Mouse (Mus musculus) forebrain, embryonic 14.5 days (tissue): Measurements from ENCODE around the gene Sdr42e1. TPM values are rescaled to one million over a fixed set of nuclear protein-coding genes. Genes with fewer than 3 reads are reported as not detected.

ENCODE experiments used
- ATAC-seq: fragments of 200-750 bp; cut with Nextera tagmentation; 2 replicates; pipeline ENCODE4 v1.8.0; 2017; ENCODE audit warnings: mild to moderate bottlenecking, moderate library complexity
- DNase-seq: peaks from one replicate; pipeline ENCODE4 v3.0.0-alpha.2; 2015; ENCODE audit warnings: low spot score
- H3K27ac ChIP-seq: fragments of 300-500 bp; sonication (generic); 2 replicates; pipeline ENCODE4 v1.5.1; 2014; ENCODE audit warnings: low read depth, mild to moderate bottlenecking, control low read depth, low read length, moderate library complexity
- H3K27me3 ChIP-seq: fragments of 300-500 bp; sonication (generic); replicated peaks from 2 replicates; pipeline ENCODE4 v1.6.1; 2014; ENCODE audit warnings: low read length, control low read depth, mixed read lengths; ENCODE audit not compliant: control insufficient read depth, insufficient read depth
- H3K36me3 ChIP-seq: fragments of 300-500 bp; sonication (generic); 2 replicates; pipeline ENCODE4 v1.6.1; 2014; ENCODE audit warnings: low read length, control low read depth; ENCODE audit not compliant: control insufficient read depth, insufficient read depth
- H3K4me1 ChIP-seq: fragments of 300-500 bp; sonication (generic); 2 replicates; pipeline ENCODE4 v1.6.1; 2014; ENCODE audit warnings: antibody characterized with exemption, low read length, control low read depth; ENCODE audit not compliant: control insufficient read depth, insufficient read depth
- H3K4me2 ChIP-seq: fragments of 300-500 bp; sonication (generic); 2 replicates; pipeline ENCODE4 v1.6.1; 2014; ENCODE audit warnings: mild to moderate bottlenecking, control low read depth, low read length
- H3K4me3 ChIP-seq: fragments of 300-500 bp; sonication (generic); 2 replicates; pipeline ENCODE4 v1.5.1; 2014; ENCODE audit warnings: low read depth, low read length, control low read depth
- H3K9ac ChIP-seq: fragments of 300-500 bp; sonication (generic); 2 replicates; pipeline ENCODE4 v1.6.1; 2014; ENCODE audit warnings: mild to moderate bottlenecking, low read length, control low read depth, moderate library complexity
- H3K9me3 ChIP-seq: fragments of 300-500 bp; sonication (generic); replicated peaks from 2 replicates; pipeline ENCODE4 v1.6.1; 2016; ENCODE audit warnings: low read length, control low read depth, mixed read lengths; ENCODE audit not compliant: control insufficient read depth
- WGBS: fragments of 180-500 bp; shearing (Covaris S2); extraction: QIAGEN DNeasy Blood & Tissue Kit; methylation state at CpG from one replicate; pipeline ENCODE4 v1.1.7; 2014; 5-methylcytosine and 5-hydroxymethylcytosine counted together
- polyA plus RNA-seq: library from polyadenylated mRNA; unstranded; fragments of >200 nt; fragmentation: Nextera tagmentation; extraction: Ambion mirVana; gene quantifications from 2 replicates; pipeline ENCODE4 v1.2.1, GENCODE M21; 2014

Sdr42e1 gene
- polyA plus RNA-seq, 1 experiment from 2014 or later = 0.75 TPM

- H3K27me3 ChIP-seq = no peaks in the 10 kb centered on the region
- H3K27ac ChIP-seq = no peak overlapping the region
- peak; percentile 84 for DNase-seq
- WGBS = 66% methylated on average over 2 of the region's 2 CpGs
- H3K4me1 ChIP-seq = no peaks in the 10 kb centered on the region
- H3K9me3 ChIP-seq = 0 out of 2 replicates have a peak, but pooled peaks cover 2% of the 10 kb centered on the region
- no peak overlapping the region for H3K4me2 ChIP-seq
- no peak overlapping the region for H3K4me3 ChIP-seq
- H3K9ac ChIP-seq = no peak overlapping the region
- ATAC-seq = no peak
- no peaks in the 10 kb centered on the region for H3K36me3 ChIP-seq
Observed at GRCm38 (mm10) chr8:117646020-117646419, 27.5 kb downstream of the Sdr42e1 start.

DNA sequence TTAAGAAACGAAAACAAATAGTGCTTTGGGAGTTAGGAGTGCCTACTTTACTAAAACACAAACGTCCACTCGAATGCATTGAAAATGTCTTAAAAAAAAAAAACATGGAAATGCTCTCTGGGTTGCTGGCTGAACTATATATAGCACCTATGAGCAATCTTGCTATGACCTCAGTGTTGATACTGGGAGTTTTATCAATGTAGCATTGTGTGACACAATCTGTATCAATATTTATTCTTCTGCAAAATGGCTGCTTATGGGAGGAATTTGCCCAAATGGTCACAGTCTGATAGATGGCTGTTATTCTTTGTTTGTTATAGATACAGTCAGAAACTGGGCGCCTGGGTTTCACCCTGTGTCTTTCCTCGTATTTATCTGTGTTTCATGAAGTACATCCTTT is 28.0 kb downstream of the Sdr42e1 start:
- Histone ChIP-seq H3K4me2 (no peak overlapping the region), H3K4me1 (no peaks in the 10 kb centered on the region), H3K36me3 (no peaks in the 10 kb centered on the region), H3K27ac (no peak overlapping the region), H3K27me3 (no peaks in the 10 kb centered on the region), H3K9ac (no peak overlapping the region), H3K9me3 (0 out of 2 replicates have a peak, but pooled peaks cover 2% of the 10 kb centered on the region), H3K4me3 (no peak overlapping the region)
- DNase-seq (no peak), ATAC-seq (no peak)
- WGBS = 80% methylated on average over 5 of the region's 5 CpGs

DNA sequence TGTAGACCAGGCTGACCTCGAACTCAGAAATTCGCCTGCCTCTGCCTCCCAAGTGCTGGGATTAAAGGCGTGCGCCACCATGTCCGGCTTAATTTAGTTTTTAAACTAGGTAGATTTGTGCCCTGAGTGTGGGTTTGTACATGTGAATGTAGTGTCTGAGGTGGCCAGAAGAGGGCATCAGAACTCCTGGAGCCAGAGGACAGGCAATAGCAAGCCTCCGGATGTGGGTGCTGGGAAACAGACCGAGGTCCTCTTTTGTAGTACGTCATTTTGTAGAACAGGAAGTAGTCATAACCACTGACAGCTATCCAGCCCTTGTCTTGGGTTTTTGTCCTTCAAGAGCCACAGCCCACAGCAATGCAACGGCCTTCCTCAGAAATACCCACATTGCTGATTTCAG is 33.9 kb downstream of the Sdr42e1 start:
- Histone ChIP-seq H3K9me3 (no peaks in the 10 kb centered on the region), H3K4me3 (no peak overlapping the region), H3K9ac (no peak overlapping the region), H3K36me3 (no peaks in the 10 kb centered on the region), H3K27me3 (no peaks in the 10 kb centered on the region), H3K4me2 (no peak overlapping the region), H3K4me1 (no peaks in the 10 kb centered on the region), H3K27ac (no peak overlapping the region)
- no peak for ATAC-seq
- DNase-seq = no peak
- WGBS = 98% methylated on average over 9 of the region's 9 CpGs

GRCm38 (mm10) chr8:117637462-117637861 is 36.0 kb downstream of the Sdr42e1 start:
- Histone ChIP-seq H3K27ac (no peak overlapping the region), H3K4me3 (no peak overlapping the region), H3K27me3 (no peaks in the 10 kb centered on the region), H3K9ac (no peak overlapping the region), H3K4me1 (no peaks in the 10 kb centered on the region), H3K9me3 (no peaks in the 10 kb centered on the region), H3K4me2 (no peak overlapping the region), H3K36me3 (no peaks in the 10 kb centered on the region)
- WGBS = 58% methylated on average over 3 of the region's 3 CpGs
- DNase-seq (no peak), ATAC-seq (no peak)

GRCm38 (mm10) chr8:117634406-117634805 is 39.1 kb downstream of the Sdr42e1 start:
- no peak overlapping the region for H3K27ac ChIP-seq
- H3K36me3 ChIP-seq = no peaks in the 10 kb centered on the region
- no peak overlapping the region for H3K4me2 ChIP-seq
- H3K9me3 ChIP-seq = no peaks in the 10 kb centered on the region
- H3K4me3 ChIP-seq = no peak overlapping the region
- H3K27me3 ChIP-seq = no peaks in the 10 kb centered on the region
- DNase-seq (no peak), ATAC-seq (no peak)
- H3K9ac ChIP-seq = no peak overlapping the region
- 89% methylated on average over 7 of the region's 7 CpGs for WGBS
- H3K4me1 ChIP-seq = no peaks in the 10 kb centered on the region

GRCm38 (mm10) chr8:117632532-117632931 is 41.0 kb downstream of the Sdr42e1 start:
- DNase-seq = no peak
- Histone ChIP-seq H3K9ac (no peak overlapping the region), H3K4me2 (no peak overlapping the region), H3K9me3 (no peaks in the 10 kb centered on the region), H3K4me1 (no peaks in the 10 kb centered on the region), H3K27ac (no peak overlapping the region), H3K36me3 (no peaks in the 10 kb centered on the region), H3K4me3 (no peak overlapping the region), H3K27me3 (no peaks in the 10 kb centered on the region)
- no peak for ATAC-seq
- 87% methylated on average over 5 of the region's 5 CpGs for WGBS

GRCm38 (mm10) chr8:117627096-117627495 is 46.4 kb downstream of the Sdr42e1 start:
- Histone ChIP-seq H3K9ac (no peak overlapping the region), H3K4me3 (no peak overlapping the region), H3K27me3 (no peaks in the 10 kb centered on the region), H3K27ac (no peak overlapping the region), H3K9me3 (no peaks in the 10 kb centered on the region), H3K4me1 (no peaks in the 10 kb centered on the region), H3K36me3 (no peaks in the 10 kb centered on the region), H3K4me2 (no peak overlapping the region)
- DNase-seq (no peak), ATAC-seq (no peak)
- WGBS = 64% methylated on average over 9 of the region's 9 CpGs

- H3K4me3 ChIP-seq = no peak overlapping the region
- DNase-seq (peak; percentile 84), ATAC-seq (peak; percentile 68)
- H3K27ac ChIP-seq = no peak overlapping the region
- no peaks in the 10 kb centered on the region for H3K36me3 ChIP-seq
- H3K4me1 ChIP-seq = no peaks in the 10 kb centered on the region
- no peak overlapping the region for H3K4me2 ChIP-seq
- 70% methylated on average over 14 of the region's 14 CpGs for WGBS
- no peaks in the 10 kb centered on the region for H3K9me3 ChIP-seq
- H3K9ac ChIP-seq = no peak overlapping the region
- H3K27me3 ChIP-seq = no peaks in the 10 kb centered on the region
Observed at GRCm38 (mm10) chr8:117626040-117626838, 47.2 kb downstream of the Sdr42e1 start.

- 87% methylated on average over 12 of the region's 12 CpGs for WGBS
- Histone ChIP-seq H3K27me3 (no peaks in the 10 kb centered on the region), H3K4me2 (no peak overlapping the region), H3K9ac (no peak overlapping the region), H3K9me3 (no peaks in the 10 kb centered on the region; the same call in 1 of the 2 replicates), H3K27ac (no peak overlapping the region), H3K4me3 (no peak overlapping the region), H3K36me3 (no peaks in the 10 kb centered on the region), H3K4me1 (no peaks in the 10 kb centered on the region)
- DNase-seq (no peak), ATAC-seq (no peak)
Observed at GRCm38 (mm10) chr8:117612861-117613260, 60.6 kb downstream of the Sdr42e1 start.
